Comparison of ENCODE assay signal across 9 mouse cellular contexts in genomic region chr8:127092383-127093112, GRCm38 (mm10). TPM values are rescaled to one million over a fixed set of nuclear protein-coding genes. Genes with fewer than 3 reads are reported as not detected.
A peak's percentile ranks its signal among the peaks of the same experiment; 100 is the strongest.
DNase-seq lines count a peak whose midpoint lies in the region; ATAC-seq and TF ChIP-seq lines count a peak whose summit lies in the region.
"Had no signal": no experiment of that assay in that cellular context is flagged by ENCODE, and none has a peak within 500 bp of the region (broad histone marks: within the 10 kb centered on the region; RNA-seq: fewer than 3 reads in every experiment).

No protein-coding gene starts in this region.

- peaks cover 52% of the 10 kb centered on the region for H3K4me1 ChIP-seq in kidney, embryonic 15.5 days
- H3K4me1 ChIP-seq in kidney, adult 2 months (ENCODE audit: control insufficient read depth, insufficient read depth, low read length): peaks cover 33% of the 10 kb centered on the region; the same call in 1 of the 2 replicates
- H3K4me1 ChIP-seq in stomach, embryonic 15.5 days: peaks cover 24% of the 10 kb centered on the region
- H3K4me1 ChIP-seq in liver, postnatal 0 days (ENCODE audit: insufficient read depth): peaks cover 15% of the 10 kb centered on the region; the same call in 1 of the 2 replicates

- H3K9me3 ChIP-seq in kidney, embryonic 15.5 days (replicated peaks): no peaks in the 10 kb centered on the region
- no peaks in the 10 kb centered on the region for H3K9me3 ChIP-seq in stomach, embryonic 15.5 days
- H3K9me3 ChIP-seq in liver, postnatal 0 days (ENCODE audit: low read length): no peaks in the 10 kb centered on the region

- intact Hi-C loops in heart, postnatal 14 days (cut with DNase I): no loop called here

- no peak for TF ChIP-seq EP300 in liver, postnatal 0 days (IDR thresholded peaks at IDR 0.05; ENCODE audit: low read depth)

- H3K27ac ChIP-seq in kidney, embryonic 15.5 days: peak overlapping the region; percentile 41; the same call in 1 of the 2 replicates
- no peak overlapping the region for H3K27ac ChIP-seq in kidney, adult 2 months (ENCODE audit: insufficient read depth, low read depth, low read length)
- H3K27ac ChIP-seq in stomach, embryonic 15.5 days: peak overlapping the region; percentile 71
- H3K27ac ChIP-seq in liver, postnatal 0 days (ENCODE audit: low read depth): no peak overlapping the region

- H3K4me2 ChIP-seq in kidney, embryonic 15.5 days: 0 out of 2 replicates have a peak overlapping the region, but pooled peaks have one; percentile 36
- H3K4me2 ChIP-seq in stomach, embryonic 15.5 days: peak overlapping the region; percentile 38; the same call in 1 of the 2 replicates
- no peak overlapping the region for H3K4me2 ChIP-seq in liver, postnatal 0 days (ENCODE audit: low read depth, low read length)

- no peak overlapping the region for H3K4me3 ChIP-seq in kidney, embryonic 15.5 days (replicated peaks)
- no peak overlapping the region for H3K4me3 ChIP-seq in kidney, adult 2 months (ENCODE audit: insufficient read depth, low read depth, low read length)
- H3K4me3 ChIP-seq in stomach, embryonic 15.5 days (replicated peaks): no peak overlapping the region
- no peak overlapping the region for H3K4me3 ChIP-seq in liver, postnatal 0 days (ENCODE audit: low read depth, low read length)

- 42% methylated on average over 10 of the region's 10 CpGs for WGBS in kidney, embryonic 15.5 days
- WGBS in kidney, adult 2 months: 54% methylated on average over 10 of the region's 10 CpGs
- 19% methylated on average over 10 of the region's 10 CpGs for WGBS in stomach, embryonic 15.5 days
- WGBS in liver, postnatal 0 days (ENCODE audit: insufficient replicate concordance): 39% methylated on average over 10 of the region's 10 CpGs

- H3K9ac ChIP-seq in kidney, embryonic 15.5 days: no peak overlapping the region
- no peak overlapping the region for H3K9ac ChIP-seq in stomach, embryonic 15.5 days
- H3K9ac ChIP-seq in liver, postnatal 0 days (replicated peaks): no peak overlapping the region

- no peaks in the 10 kb centered on the region for H3K36me3 ChIP-seq in kidney, embryonic 15.5 days
- H3K36me3 ChIP-seq in kidney, adult 2 months (ENCODE audit: control insufficient read depth, insufficient read depth, low read length): no peaks in the 10 kb centered on the region
- H3K36me3 ChIP-seq in stomach, embryonic 15.5 days: no peaks in the 10 kb centered on the region
- no peaks in the 10 kb centered on the region for H3K36me3 ChIP-seq in liver, postnatal 0 days (replicated peaks; ENCODE audit: insufficient read depth, low read length)

- no peaks in the 10 kb centered on the region for H3K27me3 ChIP-seq in kidney, embryonic 15.5 days
- no peaks in the 10 kb centered on the region; the same call in 1 of the 2 replicates for H3K27me3 ChIP-seq in kidney, adult 2 months (replicated peaks; ENCODE audit: control insufficient read depth, insufficient read depth, low read length)
- H3K27me3 ChIP-seq in stomach, embryonic 15.5 days (replicated peaks): no peaks in the 10 kb centered on the region
- no peaks in the 10 kb centered on the region for H3K27me3 ChIP-seq in liver, postnatal 0 days (ENCODE audit: insufficient read depth, low read length)
- H3K27me3 ChIP-seq: Patski had no signal

- no peak for TF ChIP-seq CTCF in kidney, adult 2 months (conservative IDR thresholded peaks at IDR 0.05; ENCODE audit: insufficient read depth, insufficient read length, low read depth, low read length)
- no peak for TF ChIP-seq CTCF in liver, postnatal 0 days (IDR thresholded peaks at IDR 0.05; ENCODE audit: low read depth)

- DNase-seq in kidney, adult 2 months: no peak
- DNase-seq in cerebellum, postnatal 25 days: peak; percentile 36 to 63
- peak; percentile 18 to 43 for DNase-seq in heart, postnatal 14 days
- peak; percentile 75 for DNase-seq in lung, postnatal 10 days
- no peak for DNase-seq in liver, postnatal 0 days
- no peak for DNase-seq in c-Kit-positive CD71-positive TER-119-positive erythroid progenitor cells, embryonic 14.5 days (ENCODE audit: low spot score)

- no peak; the same call in 1 of the 2 replicates for ATAC-seq in kidney, embryonic 15.5 days (replicated peaks; ENCODE audit: low FRiP score)
- ATAC-seq in stomach, embryonic 15.5 days (ENCODE audit: insufficient read depth, low FRiP score, low read depth): peak; percentile 30; the same call in 1 of the 2 replicates
- no peak for ATAC-seq in liver, postnatal 0 days
- ATAC-seq: Patski had no signal

- no peak for TF ChIP-seq POLR2A in kidney, adult 2 months (IDR thresholded peaks at IDR 0.05; ENCODE audit: low read depth, low read length)

RNA-seq across cellular contexts. Expression of gene Pard3, which starts 28.9 kb away (rescaled TPM):
- polyA plus RNA-seq in kidney, embryonic 15.5 days (2015; fragmentation: Nextera tagmentation; extraction: Ambion mirVana): 27.0 and 27.5 TPM in 2 replicates
- polyA plus RNA-seq in kidney, adult 2 months (2012; rRNA removed): 51.2 and 56.6 TPM in 2 replicates
- total RNA-seq in heart, postnatal 14 days (2021): 10 to 100 TPM; 28.8 to 31.5 TPM
- polyA plus RNA-seq in stomach, embryonic 15.5 days (2015; fragmentation: Nextera tagmentation; extraction: Ambion mirVana): 27.6 and 28.3 TPM in 2 replicates
- 8.9 and 10.2 TPM in 2 replicates for polyA plus RNA-seq in liver, postnatal 0 days (2015; fragmentation: Nextera tagmentation; extraction: Ambion mirVana)

Comparison
In these comparisons a context has a peak if more than half of its experiments do, and no peak if none do; other contexts are left out.
1. H3K27ac ChIP-seq: peak in kidney, embryonic 15.5 days (single experiment) and stomach, embryonic 15.5 days (single experiment); none in kidney, adult 2 months (single experiment) and liver, postnatal 0 days (single experiment).
2. DNase-seq: peak in cerebellum, postnatal 25 days (2 of 2), heart, postnatal 14 days (2 of 2) and lung, postnatal 10 days (single experiment); none in kidney, adult 2 months (single experiment), liver, postnatal 0 days (single experiment) and c-Kit-positive CD71-positive TER-119-positive erythroid progenitor cells, embryonic 14.5 days (single experiment).